Mouse (Mus musculus): ENCODE results near the gene Snrpg.

GRCm38 (mm10) chr6:86354948-86355347 is 16.2 kb upstream of the Snrpg start:
- no peak for TF ChIP-seq CTCF (IDR thresholded peaks at IDR 0.05; ENCODE audit: low read depth, low read length)
- TF ChIP-seq POLR2A (IDR thresholded peaks at IDR 0.05; ENCODE audit: borderline replicate concordance, low read depth, low read length): no peak

Data from bone marrow macrophage, adult 2 months (primary cell).